Mouse (Mus musculus): ENCODE data around the gene Erc1. TPM values are rescaled to one million over a fixed set of nuclear protein-coding genes. Genes with fewer than 3 reads are reported as not detected.
A peak's percentile ranks its signal among the peaks of the same experiment; 100 is the strongest.

Erc1 gene
- polyA plus RNA-seq, 1 experiment: 8.0 TPM

GRCm38 (mm10) chr6:119584061-119584460, 263.9 kb downstream of the Erc1 start:
- DNase-seq: peak; percentile 45
- WGBS: 40% methylated on average over 1 of the region's 1 CpGs
- H3K27me3 ChIP-seq (replicated peaks; ENCODE audit: control insufficient read depth, insufficient read depth, low read length): no peaks in the 10 kb centered on the region
- H3K4me1 ChIP-seq (ENCODE audit: control insufficient read depth, insufficient read depth, low read length): 0 out of 2 replicates have a peak, but pooled peaks cover 4% of the 10 kb centered on the region
- no peak overlapping the region for H3K27ac ChIP-seq (ENCODE audit: insufficient read depth, low read depth, low read length)
- H3K36me3 ChIP-seq (ENCODE audit: control insufficient read depth, insufficient read depth, low read length): no peaks in the 10 kb centered on the region
- no peak for TF ChIP-seq CTCF (conservative IDR thresholded peaks at IDR 0.05; ENCODE audit: insufficient read depth, insufficient read length, low read depth, low read length)
- TF ChIP-seq POLR2A (IDR thresholded peaks at IDR 0.05; ENCODE audit: low read depth, low read length): no peak
- H3K4me3 ChIP-seq (ENCODE audit: insufficient read depth, low read depth, low read length): no peak overlapping the region

- WGBS: 98% methylated on average over 5 of the region's 5 CpGs
These were observed 264.8 kb downstream of the Erc1 start for GRCm38 (mm10) chr6:119583165-119583564.

GRCm38 (mm10) chr6:119576706-119577105, 271.3 kb downstream of the Erc1 start:
- no peaks in the 10 kb centered on the region for H3K27me3 ChIP-seq (replicated peaks; ENCODE audit: control insufficient read depth, insufficient read depth, low read length)
- no peaks in the 10 kb centered on the region for H3K36me3 ChIP-seq (ENCODE audit: control insufficient read depth, insufficient read depth, low read length)
- no peaks in the 10 kb centered on the region for H3K4me1 ChIP-seq (ENCODE audit: control insufficient read depth, insufficient read depth, low read length)
- H3K27ac ChIP-seq (ENCODE audit: insufficient read depth, low read depth, low read length): no peak overlapping the region
- DNase-seq: no peak
- 78% methylated on average over 4 of the region's 4 CpGs for WGBS
- TF ChIP-seq POLR2A (IDR thresholded peaks at IDR 0.05; ENCODE audit: low read depth, low read length) (no peak), CTCF (conservative IDR thresholded peaks at IDR 0.05; ENCODE audit: insufficient read depth, insufficient read length, low read depth, low read length) (no peak)
- no peak overlapping the region for H3K4me3 ChIP-seq (ENCODE audit: insufficient read depth, low read depth, low read length)

More at GRCm38 (mm10) chr6:119583165-119583564, 264.8 kb downstream of the Erc1 start:
- Histone ChIP-seq H3K4me3 (ENCODE audit: insufficient read depth, low read depth, low read length) (no peak overlapping the region), H3K4me1 (ENCODE audit: control insufficient read depth, insufficient read depth, low read length) (0 out of 2 replicates have a peak, but pooled peaks cover 4% of the 10 kb centered on the region), H3K27ac (ENCODE audit: insufficient read depth, low read depth, low read length) (no peak overlapping the region), H3K27me3 (replicated peaks; ENCODE audit: control insufficient read depth, insufficient read depth, low read length) (no peaks in the 10 kb centered on the region), H3K36me3 (ENCODE audit: control insufficient read depth, insufficient read depth, low read length) (no peaks in the 10 kb centered on the region)
- TF ChIP-seq POLR2A (IDR thresholded peaks at IDR 0.05; ENCODE audit: low read depth, low read length) (no peak), CTCF (conservative IDR thresholded peaks at IDR 0.05; ENCODE audit: insufficient read depth, insufficient read length, low read depth, low read length) (no peak)
- no peak for DNase-seq

- no peaks in the 10 kb centered on the region for H3K36me3 ChIP-seq (ENCODE audit: control insufficient read depth, insufficient read depth, low read length)
- no peaks in the 10 kb centered on the region for H3K27me3 ChIP-seq (replicated peaks; ENCODE audit: control insufficient read depth, insufficient read depth, low read length)
- H3K27ac ChIP-seq (ENCODE audit: insufficient read depth, low read depth, low read length): no peak overlapping the region
- no peak for DNase-seq
- TF ChIP-seq POLR2A (IDR thresholded peaks at IDR 0.05; ENCODE audit: low read depth, low read length) (no peak), CTCF (conservative IDR thresholded peaks at IDR 0.05; ENCODE audit: insufficient read depth, insufficient read length, low read depth, low read length) (no peak)
- no peak overlapping the region for H3K4me3 ChIP-seq (ENCODE audit: insufficient read depth, low read depth, low read length)
- H3K4me1 ChIP-seq (ENCODE audit: control insufficient read depth, insufficient read depth, low read length): no peaks in the 10 kb centered on the region
- 93% methylated on average over 12 of the region's 12 CpGs for WGBS
These were observed 272.6 kb downstream of the Erc1 start for GRCm38 (mm10) chr6:119575331-119575730.

GRCm38 (mm10) chr6:119572296-119572695, 275.7 kb downstream of the Erc1 start:
- Histone ChIP-seq H3K27me3 (replicated peaks; ENCODE audit: control insufficient read depth, insufficient read depth, low read length) (no peaks in the 10 kb centered on the region), H3K36me3 (ENCODE audit: control insufficient read depth, insufficient read depth, low read length) (no peaks in the 10 kb centered on the region), H3K4me3 (ENCODE audit: insufficient read depth, low read depth, low read length) (no peak overlapping the region), H3K27ac (ENCODE audit: insufficient read depth, low read depth, low read length) (no peak overlapping the region), H3K4me1 (ENCODE audit: control insufficient read depth, insufficient read depth, low read length) (no peaks in the 10 kb centered on the region)
- no peak for DNase-seq
- TF ChIP-seq POLR2A (IDR thresholded peaks at IDR 0.05; ENCODE audit: low read depth, low read length): no peak
- no peak for TF ChIP-seq CTCF (conservative IDR thresholded peaks at IDR 0.05; ENCODE audit: insufficient read depth, insufficient read length, low read depth, low read length)
- 69% methylated on average over 7 of the region's 7 CpGs for WGBS

GRCm38 (mm10) chr6:119570797-119571196, 277.2 kb downstream of the Erc1 start:
- Histone ChIP-seq H3K4me1 (ENCODE audit: control insufficient read depth, insufficient read depth, low read length) (no peaks in the 10 kb centered on the region), H3K27me3 (replicated peaks; ENCODE audit: control insufficient read depth, insufficient read depth, low read length) (no peaks in the 10 kb centered on the region), H3K4me3 (ENCODE audit: insufficient read depth, low read depth, low read length) (no peak overlapping the region), H3K36me3 (ENCODE audit: control insufficient read depth, insufficient read depth, low read length) (no peaks in the 10 kb centered on the region), H3K27ac (ENCODE audit: insufficient read depth, low read depth, low read length) (no peak overlapping the region)
- no peak for TF ChIP-seq CTCF (conservative IDR thresholded peaks at IDR 0.05; ENCODE audit: insufficient read depth, insufficient read length, low read depth, low read length)
- TF ChIP-seq POLR2A (IDR thresholded peaks at IDR 0.05; ENCODE audit: low read depth, low read length): no peak
- DNase-seq: no peak
- 78% methylated on average over 4 of the region's 4 CpGs for WGBS

GRCm38 (mm10) chr6:119568339-119568738, 279.6 kb downstream of the Erc1 start:
- Histone ChIP-seq H3K27me3 (replicated peaks; ENCODE audit: control insufficient read depth, insufficient read depth, low read length) (no peaks in the 10 kb centered on the region), H3K4me3 (ENCODE audit: insufficient read depth, low read depth, low read length) (no peak overlapping the region), H3K27ac (ENCODE audit: insufficient read depth, low read depth, low read length) (no peak overlapping the region), H3K36me3 (ENCODE audit: control insufficient read depth, insufficient read depth, low read length) (no peaks in the 10 kb centered on the region), H3K4me1 (ENCODE audit: control insufficient read depth, insufficient read depth, low read length) (no peaks in the 10 kb centered on the region)
- no peak for TF ChIP-seq POLR2A (IDR thresholded peaks at IDR 0.05; ENCODE audit: low read depth, low read length)
- WGBS: 67% methylated on average over 2 of the region's 2 CpGs
- no peak for DNase-seq
